Mouse (Mus musculus) stomach, postnatal 0 days (tissue): ENCODE results near the gene Zfp39. TPM values are rescaled to one million over a fixed set of nuclear protein-coding genes. Genes with fewer than 3 reads are reported as not detected.
"Not testable (repeated sequence)": the region's sequence is repeated elsewhere in the genome, so short reads cannot be mapped to it uniquely, and the experiment has no call there.

Experiments
- ATAC-seq: fragments of 200-750 bp; cut with Nextera tagmentation; 2 replicates; pipeline ENCODE4 v1.8.0; 2017; ENCODE audit not compliant: low FRiP score, low TSS enrichment
- DNase-seq: peaks from one replicate; pipeline ENCODE4 v3.0.0-alpha.2; 2016; ENCODE audit warnings: low spot score
- H3K27ac ChIP-seq: fragments of 300-500 bp; sonication (generic); replicated peaks from 2 replicates; pipeline ENCODE4 v1.5.1; 2014; ENCODE audit warnings: mild to moderate bottlenecking, control low read depth
- H3K27me3 ChIP-seq: fragments of 300-500 bp; sonication (generic); 2 replicates; pipeline ENCODE4 v1.6.1; 2014; ENCODE audit warnings: low read length; ENCODE audit not compliant: control insufficient read depth, insufficient read depth
- H3K36me3 ChIP-seq: fragments of 300-500 bp; sonication (generic); 2 replicates; pipeline ENCODE4 v1.6.1; 2014; ENCODE audit warnings: low read length, mixed read lengths; ENCODE audit not compliant: control insufficient read depth, insufficient read depth
- H3K4me1 ChIP-seq: fragments of 300-500 bp; sonication (generic); replicated peaks from 2 replicates; pipeline ENCODE4 v1.6.1; 2014; ENCODE audit warnings: antibody characterized with exemption; ENCODE audit not compliant: control insufficient read depth, insufficient read depth
- H3K4me2 ChIP-seq: fragments of 300-500 bp; sonication (generic); replicated peaks from 2 replicates; pipeline ENCODE4 v1.6.1; 2014; ENCODE audit warnings: low read depth, mild to moderate bottlenecking, control low read depth, moderate library complexity
- H3K4me3 ChIP-seq: fragments of 300-500 bp; sonication (generic); 2 replicates; pipeline ENCODE4 v1.5.1; 2014; ENCODE audit warnings: low read depth, low read length, control low read depth
- H3K9ac ChIP-seq: fragments of 300-500 bp; sonication (generic); 2 replicates; pipeline ENCODE4 v1.6.1; 2014; ENCODE audit warnings: mild to moderate bottlenecking, low read length, control low read depth, mixed read lengths
- H3K9me3 ChIP-seq: fragments of 300-500 bp; sonication (generic); 2 replicates; pipeline ENCODE4 v1.6.1; 2016; ENCODE audit warnings: low read length; ENCODE audit not compliant: control insufficient read depth
- CTCF ChIP-seq: IDR thresholded peaks from 2 replicates; pipeline ENCODE4 v1.5.1; 2016; ENCODE audit warnings: antibody characterized with exemption, low read depth, mild to moderate bottlenecking, moderate library complexity
- EP300 ChIP-seq: optimal IDR thresholded peaks from 2 replicates; pipeline ENCODE3; 2016; ENCODE audit warnings: antibody characterized with exemption
- WGBS: fragments of 180-500 bp; shearing (Covaris S2); extraction: QIAGEN DNeasy Blood & Tissue Kit; methylation state at CpG from one replicate; pipeline ENCODE4 v1.1.7; 2014; 5-methylcytosine and 5-hydroxymethylcytosine counted together
- polyA plus RNA-seq: library from polyadenylated mRNA; unstranded; fragments of >200 nt; fragmentation: Nextera tagmentation; extraction: Ambion mirVana; gene quantifications from 2 replicates; pipeline ENCODE4 v1.2.1, GENCODE M21; 2015

The Zfp39 gene
- polyA plus RNA-seq, 1 experiment from 2014 or later: 1.6 TPM

DNA sequence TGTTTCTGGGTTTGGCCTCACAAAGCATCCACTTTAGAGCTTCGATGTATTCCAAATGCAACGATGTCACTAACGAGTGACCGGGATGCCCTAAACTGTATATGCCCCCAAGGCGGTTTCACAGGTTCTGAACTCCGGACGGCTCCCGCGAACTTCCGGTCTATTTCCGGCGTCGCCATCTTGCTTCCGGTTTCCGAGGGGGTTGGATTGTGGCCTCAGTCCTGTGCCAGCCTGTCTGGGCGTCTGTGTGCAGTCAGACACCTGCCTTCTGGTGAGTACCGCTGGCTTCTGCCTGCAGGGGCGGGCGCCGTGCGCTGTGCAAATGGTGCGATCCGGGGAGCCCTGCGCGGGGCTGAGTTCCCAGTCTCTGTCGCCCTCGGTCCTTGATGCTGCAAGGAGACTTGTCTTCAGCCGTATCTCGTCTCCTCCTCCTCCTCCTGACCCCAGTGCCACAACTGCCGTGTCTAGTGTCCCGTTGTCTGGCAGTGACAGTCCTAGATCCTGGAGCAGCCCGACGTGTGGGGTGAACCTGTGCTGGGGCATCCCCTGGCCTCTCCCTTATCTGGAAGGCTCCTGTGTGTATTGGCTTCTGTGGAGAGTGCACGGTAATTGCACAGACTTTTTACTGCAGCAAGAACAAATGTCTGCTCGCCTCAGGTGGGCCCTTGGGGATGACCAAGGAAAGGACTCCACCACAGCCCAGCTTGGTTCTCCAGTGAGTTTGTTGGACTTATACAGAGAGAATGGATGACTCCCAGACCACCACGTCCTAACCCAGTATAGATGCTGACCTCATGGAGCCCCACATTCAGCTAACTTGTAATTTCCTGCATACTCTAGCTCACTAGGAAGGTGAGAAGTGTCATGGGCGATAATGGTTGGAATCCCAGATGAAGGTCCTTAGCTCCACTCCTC is 36.7 kb downstream of the Zfp39 start, which contains the start of gene 2810021J22Rik:
Gene 2810021J22Rik, plus strand, starts transcription at position 178 of the 915 bp plus-strand sequence.
- 0 out of 2 replicates have a peak, but pooled peaks cover 2% of the 10 kb centered on the region for H3K4me1 ChIP-seq
- H3K27ac ChIP-seq: peak within 1 kb of the TSS; percentile 67
- ATAC-seq: peak; percentile 93
- H3K4me2 ChIP-seq: peak within 1 kb of the TSS; percentile 84
- no peaks in the 10 kb centered on the region for H3K36me3 ChIP-seq
- no peaks in the 10 kb centered on the region for H3K9me3 ChIP-seq
- DNase-seq: peak; percentile 88
- H3K9ac ChIP-seq: peak within 1 kb of the TSS; percentile 74
- TF ChIP-seq CTCF (peak; percentile 38), EP300 (no peak)
- H3K27me3 ChIP-seq: no peaks in the 10 kb centered on the region
- WGBS: 4% methylated on average over 37 of the region's 37 CpGs
- peak within 1 kb of the TSS; percentile 69 for H3K4me3 ChIP-seq

DNA sequence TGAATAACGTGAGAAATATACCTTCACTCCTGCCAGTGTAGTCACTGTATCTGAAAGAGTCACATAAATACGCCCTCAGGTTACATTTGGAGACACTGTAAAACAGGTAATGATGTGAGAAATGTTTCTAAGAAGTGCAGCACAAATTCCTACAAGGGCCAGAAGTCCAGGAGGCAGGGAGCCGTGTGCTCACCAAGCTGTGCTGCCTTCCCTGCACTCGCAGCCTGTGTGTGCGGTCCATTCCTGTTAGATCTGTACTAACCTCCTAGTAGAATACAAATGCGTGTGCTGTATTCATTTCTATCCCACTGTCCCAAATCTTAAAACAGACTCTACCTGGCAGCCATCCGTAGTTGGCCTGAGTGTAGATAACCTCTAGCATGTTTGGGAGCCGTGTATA is 43.3 kb downstream of the Zfp39 start:
- H3K9me3 ChIP-seq: peaks cover 12% of the 10 kb centered on the region
- no peak overlapping the region for H3K4me3 ChIP-seq
- no peak for ATAC-seq
- H3K4me1 ChIP-seq: no peaks in the 10 kb centered on the region
- WGBS: 97% methylated on average over 8 of the region's 8 CpGs
- peaks cover 23% of the 10 kb centered on the region for H3K36me3 ChIP-seq
- no peak overlapping the region for H3K4me2 ChIP-seq
- H3K27ac ChIP-seq: no peak overlapping the region
- H3K27me3 ChIP-seq: no peaks in the 10 kb centered on the region
- DNase-seq: no peak
- no peak overlapping the region for H3K9ac ChIP-seq
- no peak for TF ChIP-seq EP300
- TF ChIP-seq CTCF: no peak

DNA sequence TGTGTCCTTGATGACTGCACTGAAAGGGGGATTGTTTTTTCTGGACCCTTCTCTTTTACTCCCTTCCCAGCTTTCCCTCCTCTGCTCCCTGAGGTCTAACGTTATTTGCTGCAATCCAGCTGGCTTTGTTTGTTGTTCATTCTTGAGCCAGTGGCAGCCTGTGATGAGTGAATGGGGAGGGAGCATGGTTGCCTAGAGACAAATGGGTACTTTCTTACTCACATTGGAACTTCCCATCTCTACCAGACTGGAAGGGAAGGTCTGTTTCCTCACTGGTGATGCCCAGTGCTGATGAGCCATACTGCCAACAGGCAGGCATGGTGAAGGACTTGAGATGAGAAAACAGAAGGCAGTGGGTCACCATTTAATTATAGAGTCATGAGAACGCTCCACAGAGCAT is 54.3 kb downstream of the Zfp39 start:
- 67% methylated on average over 2 of the region's 2 CpGs for WGBS
- H3K4me2 ChIP-seq: no peak overlapping the region
- peaks cover 6% of the 10 kb centered on the region; the same call in 1 of the 2 replicates for H3K36me3 ChIP-seq
- no peaks in the 10 kb centered on the region for H3K4me1 ChIP-seq
- no peak overlapping the region for H3K9ac ChIP-seq
- no peaks in the 10 kb centered on the region for H3K9me3 ChIP-seq
- ATAC-seq (no peak), DNase-seq (no peak)
- H3K4me3 ChIP-seq: no peak overlapping the region
- H3K27ac ChIP-seq: no peak overlapping the region
- TF ChIP-seq CTCF: no peak
- no peak for TF ChIP-seq EP300
- no peaks in the 10 kb centered on the region for H3K27me3 ChIP-seq

DNA sequence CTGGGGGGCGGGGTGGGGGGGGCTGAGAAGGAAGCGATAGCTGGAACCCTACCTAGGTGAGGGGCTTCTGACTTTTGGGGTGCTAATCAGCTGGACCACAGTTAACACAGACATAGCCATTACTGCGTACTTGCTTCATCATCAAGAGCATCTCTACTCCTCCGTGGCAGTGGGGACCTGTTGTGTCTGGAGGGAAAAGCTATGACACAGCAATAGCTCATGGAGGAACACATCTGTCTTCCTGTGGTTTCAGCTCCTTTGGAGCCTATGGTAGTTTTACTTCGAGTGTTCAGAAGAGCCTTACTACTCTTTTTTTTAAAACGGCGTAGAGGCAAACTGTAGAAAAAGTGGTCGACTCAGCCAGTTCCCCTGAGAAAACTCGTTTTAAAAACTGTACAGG is 56.4 kb downstream of the Zfp39 start:
- Histone ChIP-seq H3K4me2 (peak overlapping the region; percentile 68), H3K9me3 (no peaks in the 10 kb centered on the region), H3K9ac (peak overlapping the region; percentile 79), H3K27ac (no peak overlapping the region), H3K36me3 (0 out of 2 replicates have a peak, but pooled peaks cover 5% of the 10 kb centered on the region), H3K27me3 (no peaks in the 10 kb centered on the region), H3K4me1 (no peaks in the 10 kb centered on the region), H3K4me3 (peak overlapping the region; percentile 71)
- TF ChIP-seq CTCF (no peak), EP300 (no peak)
- no peak for DNase-seq
- ATAC-seq: no peak
- whole genome bisulfite sequencing: 42% methylated on average over 9 of the region's 9 CpGs

DNA sequence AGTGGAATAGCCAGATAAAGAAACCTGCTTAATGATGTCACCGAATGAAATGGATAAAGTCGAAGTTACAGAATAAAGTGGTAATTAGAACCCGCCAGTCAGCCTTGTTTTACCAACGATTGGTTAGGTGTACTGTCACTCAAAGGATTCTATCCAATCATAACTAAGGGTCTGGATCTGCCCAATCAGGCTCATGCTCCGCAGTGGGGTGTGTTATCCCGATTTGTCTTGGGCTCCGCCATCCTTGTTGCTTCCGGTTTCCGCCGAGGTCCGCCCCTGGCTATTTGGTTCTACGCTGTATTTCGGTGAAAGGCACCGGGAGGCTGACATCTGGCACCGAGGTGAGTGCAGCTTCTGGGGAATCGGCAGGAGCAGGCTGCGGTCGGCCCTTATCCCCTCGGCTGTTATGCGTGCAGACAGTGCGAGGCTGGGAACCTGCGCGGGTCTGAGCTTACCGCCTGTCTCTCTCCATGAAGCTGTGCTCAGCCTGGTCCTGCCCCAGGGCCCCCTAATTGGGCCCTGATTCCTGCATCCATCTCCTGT is 57.0 kb downstream of the Zfp39 start, which contains the start of gene Gm12258:
Gene Gm12258, plus strand, starts transcription at position 240 of the 543 bp plus-strand sequence.
- 0 out of 2 replicates have a peak, but pooled peaks cover 5% of the 10 kb centered on the region for H3K36me3 ChIP-seq
- H3K27ac ChIP-seq: peak within 1 kb of the TSS; percentile 45
- ATAC-seq (peak; percentile 100), DNase-seq (peak; percentile 87)
- TF ChIP-seq CTCF (no peak), EP300 (no peak)
- H3K9ac ChIP-seq: peak within 1 kb of the TSS; percentile 79
- peak within 1 kb of the TSS; percentile 71 for H3K4me3 ChIP-seq
- WGBS: under 1% methylated on average over 24 of the region's 24 CpGs
- H3K4me2 ChIP-seq: peak within 1 kb of the TSS; percentile 68
- no peaks in the 10 kb centered on the region for H3K4me1 ChIP-seq
- no peaks in the 10 kb centered on the region for H3K27me3 ChIP-seq
- no peaks in the 10 kb centered on the region for H3K9me3 ChIP-seq

DNA sequence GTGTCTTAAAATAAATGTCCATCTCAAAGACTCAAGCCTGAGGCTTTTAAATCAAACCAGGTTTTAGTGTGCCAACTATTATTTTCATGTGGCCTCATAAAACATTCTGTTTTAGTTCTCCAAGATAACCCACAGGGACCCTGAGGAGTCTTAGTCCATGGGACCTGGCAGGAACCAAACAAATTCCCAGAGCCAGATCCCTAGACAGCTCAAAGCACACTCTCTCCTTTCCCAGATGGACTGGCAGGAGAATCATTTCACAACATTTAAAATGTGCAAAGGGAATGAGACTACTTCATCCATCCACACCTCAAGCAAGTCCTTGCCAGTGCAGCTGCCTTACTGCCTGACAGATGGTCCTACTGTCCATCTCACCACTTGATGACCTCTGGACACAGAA is 65.1 kb downstream of the Zfp39 start, which contains the start of gene Olfr311:
Gene Olfr311, plus strand, starts transcription at position 301 of the 400 bp plus-strand sequence.
- not testable (repeated sequence) for H3K9ac ChIP-seq, H3K4me1 ChIP-seq, DNase-seq, H3K36me3 ChIP-seq, H3K4me3 ChIP-seq, H3K9me3 ChIP-seq, H3K27ac ChIP-seq, H3K27me3 ChIP-seq, H3K4me2 ChIP-seq, ATAC-seq

Other genes starting within 250 kb of the Zfp39 start
- gene Olfr322, start 245.4 kb downstream of the Zfp39 start, polyA plus RNA-seq: not detected in 2 replicates
- not detected in 2 replicates for gene Olfr320, start 223.1 kb downstream of the Zfp39 start, polyA plus RNA-seq
- gene Olfr319, start 205.1 kb downstream of the Zfp39 start, polyA plus RNA-seq: not detected in 2 replicates
- gene Olfr318, start 180.2 kb downstream of the Zfp39 start, polyA plus RNA-seq: not detected in 2 replicates
- 0.06 TPM in 1 of 2 replicates, not detected in the other for gene Olfr317, start 165.0 kb downstream of the Zfp39 start, polyA plus RNA-seq
- not detected in 2 replicates for gene Olfr316, start 151.5 kb downstream of the Zfp39 start, polyA plus RNA-seq
- not detected in 2 replicates for gene Olfr315, start 131.0 kb downstream of the Zfp39 start, polyA plus RNA-seq
- not detected in 2 replicates for gene Olfr314, start 121.3 kb downstream of the Zfp39 start, polyA plus RNA-seq
- gene Fam183b, start 102.3 kb downstream of the Zfp39 start, polyA plus RNA-seq: 3.1 and 3.7 TPM in 2 replicates
- gene Olfr313, start 89.2 kb downstream of the Zfp39 start, polyA plus RNA-seq: not detected in 2 replicates
- 0.04 TPM in 1 of 2 replicates, not detected in the other for gene Olfr312, start 75.0 kb downstream of the Zfp39 start, polyA plus RNA-seq
- 0.08 TPM in 1 of 2 replicates, not detected in the other for gene Olfr311, start 65.0 kb downstream of the Zfp39 start, polyA plus RNA-seq
- gene Gm12258, start 57.1 kb downstream of the Zfp39 start, polyA plus RNA-seq: 2.4 and 2.6 TPM in 2 replicates
- gene 2810021J22Rik, start 37.0 kb downstream of the Zfp39 start, polyA plus RNA-seq: 2.6 and 3.2 TPM in 2 replicates
- 0.04 TPM in 1 of 2 replicates, not detected in the other for gene Btnl10, start 13.7 kb upstream of the Zfp39 start, polyA plus RNA-seq
- gene Rnf187, start 34.7 kb upstream of the Zfp39 start, polyA plus RNA-seq: 136 and 140 TPM in 2 replicates
- gene Hist3h2ba, start 44.7 kb upstream of the Zfp39 start, polyA plus RNA-seq: 7.5 and 8.9 TPM in 2 replicates
- gene Hist3h2a, start 50.5 kb upstream of the Zfp39 start, polyA plus RNA-seq: 18.7 and 19.1 TPM in 2 replicates
- 0.05 and 0.08 TPM in 2 replicates for gene Trim17, start 50.5 kb upstream of the Zfp39 start, polyA plus RNA-seq
- 9.9 and 11.0 TPM in 2 replicates for gene Trim11, start 73.9 kb upstream of the Zfp39 start, polyA plus RNA-seq
- gene Obscn, start 232.2 kb upstream of the Zfp39 start, polyA plus RNA-seq: 0.24 and 0.28 TPM in 2 replicates